Mouse (Mus musculus) monocyte, adult 5-6 weeks (primary cell): ENCODE measurements around the gene Soat2. TPM values are rescaled to one million over a fixed set of nuclear protein-coding genes. Genes with fewer than 3 reads are reported as not detected.

Experiments
- ATAC-seq: fragments of 153-309, 156-312 bp; replicated peaks from 2 replicates; pipeline ENCODE4 v1.8.0; 2017; ENCODE audit warnings: mild to moderate bottlenecking; ENCODE audit not compliant: low TSS enrichment, insufficient number of reproducible peaks, severe bottlenecking, poor library complexity, low FRiP score
- total RNA-seq: library from RNA; stranded (forward); fragments of 200-1000, 200-491, 200-594 nt; gene quantifications from 3 replicates; pipeline ENCODE4 v1.2.3, GENCODE M21; 2017

The Soat2 gene
- total RNA-seq: 6.2 to 25.0 TPM (median 10.2 TPM) in 3 replicates

DNA sequence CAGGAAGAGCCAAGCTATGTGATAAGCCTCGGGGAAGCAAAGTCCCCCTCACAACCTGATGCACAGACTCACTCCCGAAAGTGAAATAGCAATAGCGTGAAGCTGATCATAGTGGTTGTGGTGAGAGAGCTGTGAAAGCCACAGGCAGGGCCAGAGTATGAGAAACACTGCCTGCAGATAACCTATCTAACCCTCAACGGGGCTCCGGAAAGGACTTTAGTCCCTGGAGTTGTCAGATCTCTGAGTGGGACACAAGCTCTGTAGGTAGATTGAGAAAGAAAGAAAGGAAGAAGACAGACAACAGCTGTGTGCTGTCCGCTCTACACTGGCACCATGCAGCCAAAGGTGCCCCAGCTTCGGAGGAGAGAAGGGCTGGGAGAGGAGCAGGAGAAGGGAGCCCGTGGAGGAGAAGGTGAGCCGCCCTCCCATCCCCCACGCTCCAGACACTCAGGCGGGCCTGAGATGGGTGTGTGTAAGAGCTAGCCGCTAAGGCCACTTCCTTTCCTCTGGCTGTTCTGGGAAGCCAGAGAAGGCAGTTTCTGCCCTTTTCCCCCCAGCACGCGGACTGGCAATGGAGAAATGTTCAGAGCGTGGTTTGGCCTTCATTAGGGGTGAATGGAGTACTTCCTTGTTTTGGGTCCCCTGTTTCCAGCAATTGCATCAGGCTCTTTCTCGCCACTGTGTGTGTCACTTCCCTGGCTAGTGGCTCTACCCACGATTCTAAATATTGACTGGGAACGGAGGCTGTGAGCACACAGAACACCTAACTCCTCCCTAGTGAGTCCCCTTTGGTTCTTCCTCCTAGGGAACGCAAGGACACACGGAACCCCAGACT, at the start of gene Soat2:
Gene Soat2 (plus strand): TSS at position 226 of the 835 bp plus-strand sequence.
- ATAC-seq: peak; percentile 82

DNA sequence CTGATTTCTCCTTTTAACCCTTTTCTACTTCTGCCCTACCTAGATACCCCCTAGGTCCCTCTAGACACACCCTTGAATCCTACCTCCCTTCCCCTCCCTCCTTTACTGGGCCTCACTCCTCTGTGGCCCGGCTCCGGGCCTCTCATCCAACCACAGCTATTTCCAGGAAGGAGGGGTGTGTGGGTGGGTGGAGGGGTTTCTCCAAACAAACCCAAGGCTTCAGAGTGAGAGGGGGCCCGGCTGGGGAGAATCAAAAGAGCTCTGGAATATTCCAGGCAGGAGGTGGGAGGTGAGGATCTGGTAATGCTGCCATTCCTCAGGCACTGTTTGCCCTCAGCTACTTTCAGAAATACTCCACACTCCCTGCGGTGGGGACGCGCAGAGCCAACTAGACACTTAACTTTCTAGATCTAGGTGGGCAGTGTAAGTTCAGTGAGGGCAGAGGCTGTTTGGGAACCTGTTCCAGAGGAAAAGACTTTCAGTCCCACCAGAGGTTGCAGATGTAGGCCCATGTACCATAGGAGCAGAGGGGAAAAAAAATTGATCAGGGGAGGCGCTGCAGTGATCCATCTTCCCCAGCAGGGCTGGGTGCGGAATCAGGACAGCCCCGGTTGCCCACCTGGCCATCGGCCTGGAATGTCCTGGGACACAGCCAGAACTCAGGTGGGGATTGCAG, 49.2 kb upstream of the Soat2 start:
- no peak for ATAC-seq

DNA sequence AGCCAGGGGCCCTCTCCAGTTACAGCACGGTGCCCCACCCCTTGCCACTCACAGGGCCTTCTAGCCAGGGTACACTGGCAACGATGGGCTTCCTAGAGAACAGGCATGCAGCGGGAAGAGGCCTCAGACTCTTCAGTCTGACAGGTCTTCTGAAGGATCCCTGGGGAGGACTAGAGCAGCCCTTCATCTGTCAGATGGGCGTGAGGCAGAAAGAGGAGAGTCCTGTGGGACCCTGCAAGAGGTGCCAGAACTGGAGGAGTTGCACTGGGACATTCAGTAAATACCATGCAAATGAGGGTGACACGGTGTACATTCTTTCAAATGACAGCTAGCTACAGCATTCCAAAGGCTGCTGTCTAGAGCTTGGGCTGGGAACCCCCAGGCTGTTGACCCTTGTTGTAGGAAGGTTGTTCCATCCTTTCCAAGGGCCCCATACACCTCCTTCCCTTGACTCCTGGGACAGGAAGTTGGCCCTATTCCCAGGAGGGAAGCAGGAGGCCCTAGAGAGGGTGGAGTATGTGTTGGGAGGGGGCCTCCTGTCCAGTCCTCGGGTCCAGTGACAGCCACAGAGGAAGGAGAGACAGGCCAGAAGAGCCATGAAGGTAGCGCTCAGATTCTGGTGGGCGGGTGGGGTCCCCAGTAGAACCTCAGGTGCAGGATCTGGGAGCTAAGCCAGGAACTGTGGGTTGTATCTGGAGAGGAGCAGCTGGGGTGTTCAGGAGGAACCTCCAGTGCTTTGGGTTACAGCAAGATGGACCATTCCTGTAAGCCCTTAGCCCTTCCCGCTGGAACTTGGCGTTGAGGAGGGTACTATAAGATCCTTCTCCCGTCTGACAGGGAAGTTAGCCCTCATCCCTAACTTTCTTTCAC, 48.4 kb upstream of the Soat2 start:
- ATAC-seq: no peak

DNA sequence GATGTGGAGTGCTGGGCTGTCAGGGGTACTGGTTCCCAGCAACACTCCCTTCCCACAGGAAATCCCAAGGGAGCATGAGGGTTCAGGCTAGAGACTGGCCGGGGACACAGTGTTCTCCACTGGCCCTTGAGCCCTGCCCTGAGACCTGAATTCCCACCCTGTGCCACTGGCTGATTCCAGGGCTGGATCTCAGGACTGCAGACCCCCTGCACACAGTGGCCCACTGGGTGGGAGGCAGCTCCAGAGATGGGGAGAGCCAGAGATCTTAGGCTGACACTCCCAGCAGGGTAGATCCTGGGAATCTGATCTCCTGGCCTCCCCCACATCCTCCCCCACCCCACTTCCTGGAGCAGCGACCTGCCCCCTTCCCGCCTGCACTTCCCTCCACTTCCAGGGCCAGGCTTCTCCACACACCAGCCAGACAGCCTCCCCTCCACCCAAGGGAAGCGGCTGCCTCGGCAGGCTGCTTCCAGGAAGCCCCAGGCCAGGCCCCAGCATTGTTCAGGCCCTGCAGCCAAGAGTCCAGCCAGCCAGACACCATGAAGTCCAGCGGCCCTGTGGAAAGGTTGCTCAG, 47.7 kb upstream of the Soat2 start:
- no peak for ATAC-seq

DNA sequence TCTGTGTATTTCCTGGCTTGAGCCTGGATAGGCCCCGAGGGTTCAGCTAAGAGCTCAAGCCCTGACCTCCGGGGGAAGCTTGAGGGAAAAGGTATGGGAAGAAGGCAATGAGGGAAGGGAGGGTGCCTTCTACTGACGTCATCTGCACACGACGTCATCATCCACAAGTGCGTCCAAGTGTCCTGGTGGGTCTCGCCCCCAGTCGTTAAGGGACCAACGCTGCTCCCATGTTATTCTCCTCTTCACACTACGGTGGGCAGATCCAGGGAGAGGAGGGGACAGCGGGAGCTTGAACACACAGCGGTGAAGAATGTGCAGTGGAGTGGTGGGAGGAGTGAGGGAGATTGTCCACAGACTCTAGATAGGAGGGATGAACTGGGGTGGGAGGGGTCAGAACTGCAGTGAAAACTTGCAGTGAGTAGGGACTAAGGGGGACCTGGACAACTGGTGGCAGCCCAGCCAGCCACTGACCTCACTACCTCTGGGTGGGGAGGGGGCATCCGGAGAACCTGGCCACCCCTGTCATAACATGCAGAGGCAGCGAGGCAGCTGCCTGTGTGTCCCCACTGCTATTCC, 46.9 kb upstream of the Soat2 start:
- no peak for ATAC-seq

DNA sequence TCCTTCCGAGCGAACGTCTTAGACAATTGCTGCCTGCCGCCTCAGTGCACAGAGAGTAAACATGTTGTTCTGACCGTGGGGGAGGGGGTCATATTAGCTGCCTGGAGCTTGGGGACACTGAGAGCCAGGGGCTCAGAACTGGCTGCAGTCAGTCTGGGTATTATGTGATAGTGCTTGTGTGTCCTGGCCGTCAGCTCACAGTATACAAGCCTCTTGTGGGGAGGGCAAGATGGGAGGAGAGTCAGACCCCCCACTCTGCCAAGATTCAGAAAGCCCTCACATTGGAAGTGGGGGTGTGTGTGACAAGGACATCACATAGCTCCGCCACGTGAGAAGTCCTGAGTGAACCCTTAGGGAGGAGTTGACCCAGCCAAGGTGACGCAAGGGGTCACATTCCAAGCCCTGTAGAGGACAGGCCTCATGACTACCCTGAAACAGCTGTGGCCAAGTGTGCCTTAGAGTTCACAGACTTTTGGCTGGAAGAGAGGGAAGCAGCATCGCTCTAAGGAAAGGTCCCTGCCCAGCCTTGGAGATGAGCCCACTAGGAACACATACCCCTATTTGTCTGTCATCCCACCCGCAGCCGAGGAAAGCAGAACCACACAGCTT, 46.3 kb upstream of the Soat2 start:
- no peak for ATAC-seq

DNA sequence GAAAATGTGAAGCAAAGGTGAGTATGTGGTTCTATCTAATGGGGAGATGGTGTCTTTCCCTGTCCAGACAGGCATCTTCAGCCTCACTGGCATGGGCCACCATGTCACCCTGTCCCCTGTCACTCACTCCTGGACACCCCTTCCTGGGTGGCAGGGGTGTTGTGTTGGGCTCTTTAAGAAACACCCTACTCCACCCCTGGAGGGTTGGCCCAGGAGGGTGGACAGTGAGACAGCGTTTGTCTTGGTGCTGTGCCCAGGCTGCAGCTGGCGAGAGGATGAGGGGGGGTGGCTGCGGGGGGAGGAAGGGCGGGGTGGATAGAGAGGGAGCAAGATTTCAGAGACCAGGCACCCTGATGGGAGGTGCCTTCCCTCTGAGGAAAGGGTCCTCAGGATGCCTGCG, 45.0 kb upstream of the Soat2 start:
- ATAC-seq: no peak

DNA sequence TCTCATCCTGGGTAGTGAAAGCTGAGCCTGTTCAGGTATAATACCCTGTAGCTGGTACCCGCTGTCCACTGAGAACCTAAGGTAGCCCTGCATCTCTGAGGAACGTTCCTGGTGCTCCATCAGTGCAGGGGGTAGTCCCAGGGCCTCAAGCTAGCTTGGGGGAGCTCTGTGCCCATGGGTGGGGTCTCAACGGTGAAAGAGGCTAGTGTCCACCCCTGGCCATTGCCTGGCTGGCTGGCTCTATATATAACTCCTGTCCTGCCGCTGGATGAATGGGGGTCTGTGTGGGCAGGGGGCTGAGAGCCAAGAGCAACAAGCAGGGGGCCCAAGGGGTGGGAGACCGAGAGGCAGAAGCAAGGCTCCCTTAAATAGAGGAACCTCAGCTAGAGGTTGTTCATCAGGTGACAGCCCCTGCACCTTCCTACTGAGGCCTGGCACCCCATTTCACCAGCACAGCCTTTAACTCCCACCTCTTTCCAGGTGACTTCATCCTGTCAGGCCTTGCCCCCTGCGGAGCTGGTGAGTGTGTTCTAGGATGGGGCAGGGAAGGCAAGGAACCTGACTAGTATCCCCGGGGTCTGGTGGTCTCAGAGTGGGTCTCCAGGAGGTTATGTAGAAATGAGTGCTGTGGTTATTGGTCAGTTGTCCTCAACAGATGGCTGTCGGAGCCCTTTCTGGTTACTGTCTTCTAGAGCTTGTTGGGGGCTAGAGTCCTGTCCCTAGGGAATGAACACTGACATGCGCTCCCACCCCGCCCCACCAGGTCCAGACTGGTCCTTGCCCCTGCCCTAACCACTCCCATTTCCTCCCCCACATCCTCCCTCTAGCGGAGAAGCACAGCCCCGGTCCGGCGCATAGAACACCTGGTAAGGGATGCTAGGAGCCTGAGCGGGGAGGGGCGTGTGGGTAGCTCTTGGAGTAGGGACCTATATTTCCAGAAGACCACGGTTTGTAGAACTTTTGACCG, 44.3 kb upstream of the Soat2 start:
- no peak for ATAC-seq

DNA sequence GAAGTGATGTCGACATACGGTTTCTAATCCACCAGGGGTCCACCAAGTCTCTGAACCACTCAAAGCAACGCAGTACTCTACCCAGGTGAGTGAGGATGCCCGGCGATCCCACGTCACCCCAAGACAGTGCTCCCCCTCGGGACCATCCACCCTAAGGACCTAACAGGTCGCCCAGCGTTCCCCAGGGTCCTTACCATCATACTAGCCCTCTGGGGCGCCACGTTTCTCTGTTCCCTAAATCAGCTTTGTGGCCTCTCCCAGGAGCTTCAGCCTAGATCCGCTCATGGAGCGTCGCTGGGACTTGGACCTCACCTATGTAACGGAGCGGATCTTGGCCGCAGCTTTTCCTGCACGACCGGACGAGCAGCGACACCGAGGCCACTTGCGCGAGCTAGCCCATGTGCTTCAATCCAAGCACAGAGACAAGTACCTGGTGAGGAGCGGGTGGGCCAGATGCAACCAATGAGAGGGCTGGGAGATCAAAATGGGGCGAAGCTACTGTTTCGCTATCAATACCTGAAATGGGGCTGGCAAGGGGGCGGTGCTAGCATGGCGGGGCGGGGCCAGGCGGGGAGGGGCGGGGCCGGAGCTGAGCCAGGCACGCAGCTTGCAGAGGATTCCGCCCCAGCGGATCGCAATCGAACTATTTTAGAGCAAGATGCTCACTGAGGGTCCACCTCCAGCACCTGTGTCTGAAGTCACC, 43.4 kb upstream of the Soat2 start:
- no peak for ATAC-seq

DNA sequence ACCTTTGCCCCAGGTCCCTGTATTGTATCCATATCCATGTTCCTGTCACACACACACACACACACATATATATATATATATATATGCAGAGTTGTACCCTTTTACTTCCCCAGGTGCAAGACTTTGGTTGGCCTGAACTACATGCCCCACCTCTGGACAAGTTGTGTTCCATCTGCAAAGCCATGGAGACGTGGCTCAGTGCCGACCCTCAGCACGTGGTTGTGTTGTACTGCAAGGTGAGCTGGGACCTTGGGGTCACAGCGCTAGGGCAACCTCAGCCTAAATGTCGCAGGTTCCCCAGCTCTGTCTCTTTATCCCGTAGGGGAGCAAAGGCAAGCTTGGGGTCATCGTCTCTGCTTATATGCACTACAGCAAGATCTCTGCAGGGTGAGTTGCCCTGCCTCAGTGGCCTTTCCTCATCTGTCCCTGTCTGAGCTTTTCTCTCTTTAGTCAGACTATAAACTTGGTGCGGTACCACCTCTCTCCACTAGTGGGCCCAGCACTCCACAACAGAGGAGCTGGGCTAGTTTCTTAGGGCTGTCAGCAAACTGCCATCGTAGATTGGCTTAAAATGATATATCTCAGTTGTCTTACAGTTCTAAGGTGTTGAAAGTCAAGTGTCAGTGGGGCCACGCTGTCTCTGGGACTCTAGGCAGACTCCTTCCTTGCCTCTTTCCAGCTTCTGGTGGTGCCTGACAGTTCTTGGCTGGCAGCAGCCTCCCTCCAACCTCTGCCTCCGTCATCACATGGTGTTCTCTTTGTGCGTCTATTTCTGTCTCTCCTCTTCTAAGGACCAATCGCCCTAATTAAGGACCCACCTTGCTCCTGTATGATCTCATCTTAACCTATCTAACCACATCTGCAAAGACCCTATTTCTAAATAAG, 42.4 kb upstream of the Soat2 start:
- ATAC-seq: 0 out of 2 replicates have a peak, but pooled peaks have one; percentile 37

DNA sequence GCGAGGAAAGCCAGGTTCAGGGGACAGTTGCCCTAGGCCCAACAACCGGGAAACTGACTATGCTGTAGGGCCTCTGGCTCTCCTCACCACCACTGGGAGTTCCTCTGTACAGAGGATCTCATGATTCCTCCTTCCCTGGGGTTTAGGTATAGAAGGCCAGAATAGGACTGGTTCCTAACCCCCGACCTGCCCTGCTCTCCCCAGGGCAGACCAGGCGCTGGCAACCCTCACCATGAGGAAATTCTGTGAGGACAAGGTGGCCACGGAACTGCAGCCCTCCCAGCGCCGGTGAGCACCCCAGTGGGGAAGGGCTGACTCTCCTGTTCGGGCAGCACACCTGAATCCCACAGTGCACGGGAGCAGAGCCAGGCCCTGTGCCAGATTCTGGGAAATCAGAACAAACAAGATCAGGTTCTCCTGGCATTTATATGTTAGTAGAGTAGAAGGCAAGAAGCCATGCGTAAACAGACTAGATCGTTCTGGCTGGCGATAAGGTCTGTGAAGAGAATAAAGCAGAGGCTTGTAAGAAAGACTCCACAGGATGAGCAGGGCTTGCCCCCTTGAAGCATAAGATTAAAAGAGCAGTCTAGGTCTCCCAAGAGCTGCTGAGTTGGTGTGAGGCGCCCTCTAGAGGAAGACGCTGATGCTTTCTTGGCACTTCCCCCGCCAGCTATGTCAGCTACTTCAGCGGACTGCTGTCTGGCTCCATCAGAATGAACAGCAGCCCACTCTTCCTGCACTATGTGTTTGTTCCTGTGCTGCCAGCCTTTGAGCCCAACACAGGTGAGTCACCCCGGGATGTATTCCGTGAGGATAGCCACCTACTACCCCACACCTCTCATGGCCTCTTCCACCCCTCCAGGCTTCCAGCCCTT, 41.4 kb upstream of the Soat2 start:
- 0 out of 2 replicates have a peak, but pooled peaks have one; percentile 10 for ATAC-seq

DNA sequence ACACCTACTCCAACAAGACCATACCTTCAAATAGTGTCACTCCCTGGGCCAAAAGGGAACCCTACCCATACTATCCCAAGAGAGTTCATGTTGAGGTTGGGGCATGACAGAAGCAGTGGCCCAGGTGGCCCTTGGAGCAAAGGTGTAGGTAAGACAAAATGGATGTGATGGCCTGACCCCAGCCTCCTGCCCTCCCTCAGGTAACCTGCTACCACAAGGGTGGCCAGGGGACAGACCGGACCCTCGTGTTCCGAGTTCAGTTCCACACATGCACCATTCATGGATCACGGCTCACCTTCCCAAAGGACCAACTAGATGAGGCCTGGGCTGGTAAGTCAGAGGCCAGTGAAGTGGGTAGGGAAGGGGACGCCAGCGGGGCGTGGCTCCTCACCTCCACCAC, 40.1 kb upstream of the Soat2 start:
- ATAC-seq: no peak

DNA sequence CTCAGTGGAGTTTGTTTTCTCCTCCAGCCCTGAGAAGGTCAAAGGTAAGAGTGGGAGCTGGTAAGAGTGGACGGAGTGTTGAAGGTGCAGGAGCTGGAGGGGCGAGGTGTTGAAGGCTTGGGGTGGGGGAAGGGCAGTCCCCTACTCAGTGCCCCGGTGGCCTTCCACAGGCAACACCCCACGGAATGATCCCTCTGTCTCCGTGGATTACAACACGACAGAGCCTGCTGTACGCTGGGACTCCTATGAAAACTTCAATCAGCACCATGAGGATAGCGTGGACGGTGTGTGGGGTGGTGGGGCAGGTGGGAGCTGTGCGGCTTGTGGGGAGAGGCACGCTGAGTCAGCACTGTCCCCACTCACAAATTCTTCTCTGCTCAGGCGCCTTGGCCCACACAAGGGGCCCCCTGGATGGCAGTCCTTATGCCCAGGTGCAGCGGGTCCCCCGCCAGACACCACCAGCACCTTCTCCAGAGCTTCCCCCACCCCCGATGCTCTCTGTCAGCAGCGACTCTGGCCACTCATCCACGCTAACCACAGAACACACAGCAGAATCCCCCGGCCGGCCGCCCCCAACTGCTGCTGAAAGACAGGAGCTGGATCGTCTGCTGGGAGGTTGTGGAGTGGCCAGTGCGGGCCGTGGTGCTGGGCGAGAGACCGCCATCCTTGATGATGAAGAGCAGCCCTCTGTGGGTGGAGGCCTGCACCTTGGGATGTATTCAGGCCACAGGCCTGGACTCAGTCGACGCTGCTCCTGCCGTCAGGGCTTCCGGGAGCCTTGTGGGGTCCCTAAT, 39.4 kb upstream of the Soat2 start:
- no peak for ATAC-seq

DNA sequence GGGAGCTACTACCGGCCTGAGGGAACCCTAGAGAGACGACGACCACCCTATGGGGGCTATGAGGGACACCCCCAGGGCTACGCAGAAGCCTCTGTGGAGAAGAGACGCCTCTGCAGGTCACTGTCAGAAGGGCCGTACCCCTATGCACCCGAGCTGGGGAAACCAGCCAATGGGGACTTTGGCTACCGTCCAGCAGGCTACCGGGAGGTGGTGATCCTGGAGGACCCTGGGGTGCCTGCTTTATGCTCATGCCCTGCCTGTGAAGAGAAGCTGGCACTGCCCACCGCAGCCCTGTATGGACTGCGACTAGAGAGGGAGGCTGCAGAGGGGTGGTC, 38.9 kb upstream of the Soat2 start:
- ATAC-seq: no peak
